Mouse (Mus musculus) intestine, embryonic 16.5 days (tissue): ENCODE data around the gene Vmn2r60. TPM values are rescaled to one million over a fixed set of nuclear protein-coding genes. Genes with fewer than 3 reads are reported as not detected.
"Not testable (repeated sequence)": the region's sequence is repeated elsewhere in the genome, so short reads cannot be mapped to it uniquely, and the experiment has no call there.

Experiments
- ATAC-seq: fragments of 200-750 bp; cut with Nextera tagmentation; 2 replicates; pipeline ENCODE4 v1.8.0; 2017; ENCODE audit warnings: moderate TSS enrichment, moderate library complexity
- H3K27ac ChIP-seq: fragments of 300-500 bp; sonication (generic); 2 replicates; pipeline ENCODE4 v1.5.1; 2014; ENCODE audit warnings: mild to moderate bottlenecking, low read length
- H3K27me3 ChIP-seq: fragments of 300-500 bp; sonication (generic); replicated peaks from 2 replicates; pipeline ENCODE4 v1.6.1; 2014; ENCODE audit warnings: low read length, control low read depth, mixed read lengths; ENCODE audit not compliant: control insufficient read depth, insufficient read depth
- H3K36me3 ChIP-seq: fragments of 300-500 bp; sonication (generic); 2 replicates; pipeline ENCODE4 v1.6.1; 2014; ENCODE audit warnings: low read length, control low read depth; ENCODE audit not compliant: control insufficient read depth, insufficient read depth
- H3K4me1 ChIP-seq: fragments of 300-500 bp; sonication (generic); 2 replicates; pipeline ENCODE4 v1.6.1; 2014; ENCODE audit warnings: low read length, control low read depth, mixed read lengths; ENCODE audit not compliant: control insufficient read depth, insufficient read depth
- H3K4me2 ChIP-seq: fragments of 300-500 bp; sonication (generic); 2 replicates; pipeline ENCODE4 v1.6.1; 2014; ENCODE audit warnings: low read depth, low read length, control low read depth
- H3K4me3 ChIP-seq: fragments of 300-500 bp; sonication (generic); 2 replicates; pipeline ENCODE4 v1.5.1; 2014; ENCODE audit warnings: mild to moderate bottlenecking, low read length
- H3K9ac ChIP-seq: fragments of 300-500 bp; sonication (generic); 2 replicates; pipeline ENCODE4 v1.6.1; 2014; ENCODE audit warnings: low read depth, low read length
- H3K9me3 ChIP-seq: fragments of 300-500 bp; sonication (generic); 2 replicates; pipeline ENCODE4 v1.6.1; 2016; ENCODE audit warnings: low read length, control low read depth; ENCODE audit not compliant: control insufficient read depth
- WGBS: fragments of 180-500 bp; shearing (Covaris S2); extraction: QIAGEN DNeasy Blood & Tissue Kit; methylation state at CpG from one replicate; pipeline ENCODE4 v1.1.7; 2014; 5-methylcytosine and 5-hydroxymethylcytosine counted together
- polyA plus RNA-seq: library from polyadenylated mRNA; unstranded; fragments of >200 nt; fragmentation: Nextera tagmentation; extraction: Ambion mirVana; gene quantifications from 2 replicates; pipeline ENCODE4 v1.2.1, GENCODE M21; 2015

The Vmn2r60 gene
- polyA plus RNA-seq = not detected in 2 replicates

DNA sequence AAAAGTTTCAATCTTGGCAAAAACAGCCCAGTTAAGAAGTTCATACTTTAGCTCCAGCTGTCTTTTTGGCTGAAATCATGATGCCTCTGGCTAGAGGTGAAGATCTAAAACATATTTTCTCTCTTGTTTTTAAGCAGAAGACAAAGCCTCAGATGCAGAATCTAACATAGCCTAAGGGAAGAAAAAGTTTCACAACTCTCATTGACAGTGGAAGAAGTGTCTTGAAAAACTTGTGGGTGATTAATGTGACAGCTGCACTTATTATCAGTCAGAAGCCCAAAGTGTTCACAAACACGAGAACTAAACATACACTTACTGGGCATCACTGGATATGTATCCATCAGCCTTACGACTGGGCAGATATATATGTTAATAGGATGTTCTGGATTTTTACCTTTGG lies at the start of gene Vmn2r60:
Gene Vmn2r60, plus strand, starts transcription at position 301 of the 400 bp plus-strand sequence.
- 76% methylated on average over 2 of the region's 2 CpGs for WGBS
- H3K4me2 ChIP-seq = no peak within 1 kb of the TSS

DNA sequence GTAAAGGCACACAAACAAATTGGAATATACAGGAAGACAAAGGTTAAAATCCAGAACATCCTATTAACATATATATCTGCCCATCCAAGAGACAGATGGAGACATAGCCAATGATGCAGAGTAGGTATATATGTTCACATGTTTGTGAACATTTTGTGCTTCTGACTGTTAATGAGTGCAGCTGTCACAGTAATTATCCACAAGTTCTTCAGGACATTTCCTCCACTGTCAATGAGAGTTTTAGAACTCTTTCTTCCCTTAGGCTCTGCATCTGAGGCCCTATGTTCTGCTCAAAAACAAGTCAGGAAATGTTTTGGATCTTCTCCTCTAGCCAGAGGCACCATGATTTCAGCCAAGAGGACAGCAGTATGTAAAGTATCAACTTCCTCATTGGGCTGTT lies 48.6 kb upstream of the Vmn2r60 start, which contains the start of gene Vmn2r59:
Gene Vmn2r59, minus strand, starts transcription at position 101 of the 400 bp plus-strand sequence.
- H3K4me1 ChIP-seq = no peaks in the 10 kb centered on the region
- no peak within 1 kb of the TSS for H3K27ac ChIP-seq
- H3K36me3 ChIP-seq = no peaks in the 10 kb centered on the region
- no peak within 1 kb of the TSS for H3K4me2 ChIP-seq
- no peak within 1 kb of the TSS for H3K9ac ChIP-seq
- no peaks in the 10 kb centered on the region for H3K9me3 ChIP-seq
- no peak within 1 kb of the TSS for H3K4me3 ChIP-seq
- H3K27me3 ChIP-seq = no peaks in the 10 kb centered on the region
- no peak for ATAC-seq

More for the DNA sequence above, at the start of gene Vmn2r60:
- no peak within 1 kb of the TSS for H3K27ac ChIP-seq
- H3K27me3 ChIP-seq = no peaks in the 10 kb centered on the region
- no peak within 1 kb of the TSS for H3K9ac ChIP-seq
- no peak within 1 kb of the TSS for H3K4me3 ChIP-seq
- ATAC-seq = no peak
- H3K9me3 ChIP-seq = no peaks in the 10 kb centered on the region
- no peaks in the 10 kb centered on the region for H3K36me3 ChIP-seq
- H3K4me1 ChIP-seq = no peaks in the 10 kb centered on the region

DNA sequence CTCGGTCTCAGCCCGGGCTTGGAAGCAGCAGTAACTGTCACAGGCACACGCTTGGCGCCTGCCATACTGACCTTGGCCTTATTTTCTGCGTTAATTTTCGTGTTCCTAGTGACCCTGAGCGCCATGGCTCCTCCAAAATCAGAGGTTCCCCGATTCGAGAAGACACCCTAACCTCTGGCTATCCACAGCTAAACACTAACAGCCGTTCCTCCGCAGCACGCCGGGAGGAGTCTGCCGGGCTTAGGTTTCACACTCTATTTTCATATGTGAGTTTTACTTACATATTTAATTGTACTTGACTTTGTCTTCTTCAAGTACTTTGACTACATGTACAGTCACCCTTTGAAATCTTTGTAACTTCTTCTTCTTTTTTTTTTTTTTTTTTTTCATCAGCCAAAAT lies 509 bp upstream of the Vmn2r60 start:
- H3K4me1 ChIP-seq, H3K9ac ChIP-seq, H3K4me3 ChIP-seq, ATAC-seq, H3K27me3 ChIP-seq, H3K9me3 ChIP-seq, H3K27ac ChIP-seq, H3K4me2 ChIP-seq, H3K36me3 ChIP-seq: not testable (repeated sequence)
- 75% methylated on average over 12 of the region's 14 CpGs for WGBS

Other genes with a start within 250 kb of the Vmn2r60 start
- not detected in 2 replicates for gene Vmn2r58, start 235.1 kb upstream of the Vmn2r60 start, polyA plus RNA-seq
- not detected in 2 replicates for gene Vmn2r59, start 48.7 kb upstream of the Vmn2r60 start, polyA plus RNA-seq
- gene Vmn2r61, start 152.3 kb downstream of the Vmn2r60 start, polyA plus RNA-seq = not detected in 2 replicates